ENCODE assay signal across 8 mouse cellular contexts in the genomic region with DNA sequence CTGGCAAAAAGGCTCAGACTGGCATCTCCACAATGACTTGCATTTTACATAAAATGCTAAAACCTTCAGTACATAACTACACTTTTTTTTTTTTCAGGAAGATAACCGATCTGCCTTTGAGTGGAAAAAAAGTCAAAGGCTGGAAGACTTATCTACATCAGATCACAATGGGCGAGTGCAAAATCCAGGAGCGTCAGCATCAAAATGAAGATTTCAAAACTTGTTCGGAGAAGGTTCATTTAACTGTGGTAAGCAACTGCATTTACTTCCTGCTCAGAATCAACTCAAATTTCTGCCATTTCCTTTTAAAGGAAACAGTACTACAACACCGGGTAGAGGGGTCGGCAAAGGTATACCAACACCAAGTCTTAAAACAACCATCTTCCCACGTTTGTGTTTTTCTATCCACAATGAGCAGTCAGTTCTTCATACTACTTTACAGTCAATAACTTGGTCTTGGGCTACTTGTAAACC. TPM values are rescaled to one million over a fixed set of nuclear protein-coding genes. Genes with fewer than 3 reads are reported as not detected.
DNase-seq lines count a peak whose midpoint lies in the region; ATAC-seq lines count a peak whose summit lies in the region.

No protein-coding gene starts in this region.

- no peak for ATAC-seq in liver, embryonic 12.5 days
- no peak for ATAC-seq in granulocyte monocyte progenitor cell, adult 5-6 weeks (replicated peaks; ENCODE audit: poor library complexity, severe bottlenecking)

- 2% methylated on average over 7 of the region's 7 CpGs for WGBS in liver, embryonic 12.5 days (ENCODE audit: insufficient replicate concordance)

- H3K4me1 ChIP-seq in liver, embryonic 12.5 days = peaks cover 50% of the 10 kb centered on the region

- H3K4me3 ChIP-seq in liver, embryonic 12.5 days = peak overlapping the region; percentile 98

- H3K36me3 ChIP-seq in liver, embryonic 12.5 days = peaks cover 32% of the 10 kb centered on the region

- H3K9me3 ChIP-seq in liver, embryonic 12.5 days (replicated peaks) = no peaks in the 10 kb centered on the region

- peak overlapping the region; percentile 79 for H3K4me2 ChIP-seq in liver, embryonic 12.5 days

- peak overlapping the region; percentile 100 for H3K27ac ChIP-seq in liver, embryonic 12.5 days

- DNase-seq in embryo, embryonic 10.5 days (ENCODE audit: low spot score) = peak; percentile 26
- DNase-seq in embryo, embryonic 11 days = no peak
- peak; percentile 47 for DNase-seq in thymus, postnatal 0 days (ENCODE audit: low spot score)
- DNase-seq in thymus, postnatal 4 days = no peak
- DNase-seq in ovary, adult 18-20 months (ENCODE audit: low spot score) = no peak
- DNase-seq in frontal cortex, postnatal 10 days (ENCODE audit: low spot score in 2 of 2) = no peak

- H3K9ac ChIP-seq in liver, embryonic 12.5 days = peak overlapping the region; percentile 99

- no peaks in the 10 kb centered on the region for H3K27me3 ChIP-seq in liver, embryonic 12.5 days (replicated peaks)

RNA-seq across cellular contexts. Expression of a gene that starts 1.8 kb away (rescaled TPM):
- polyA plus RNA-seq in thymus, postnatal 0 days (2015; fragmentation: Nextera tagmentation; extraction: Ambion mirVana) = 80.3 and 100 TPM in 2 replicates
- polyA plus RNA-seq in liver, embryonic 12.5 days (2016; fragmentation: Nextera tagmentation; extraction: Ambion mirVana) = 75.5 and 76.8 TPM in 2 replicates
- 72.0 and 78.9 TPM in 2 replicates for total RNA-seq in granulocyte monocyte progenitor cell, adult 5-6 weeks (2014; fragmentation: Nextera tagmentation)
- total RNA-seq in granulocyte monocyte progenitor cell, adult 5-6 weeks (2017) = 78.5 and 110 TPM in 2 replicates

RNA-seq across cellular contexts. Expression of a gene that starts 11.1 kb away (rescaled TPM):
- 3.0 and 3.1 TPM in 2 replicates for polyA plus RNA-seq in thymus, postnatal 0 days (2015; fragmentation: Nextera tagmentation; extraction: Ambion mirVana)
- 7.6 TPM in 2 replicates for polyA plus RNA-seq in liver, embryonic 12.5 days (2016; fragmentation: Nextera tagmentation; extraction: Ambion mirVana)
- total RNA-seq in granulocyte monocyte progenitor cell, adult 5-6 weeks (2014; fragmentation: Nextera tagmentation) = 10.7 and 13.4 TPM in 2 replicates
- total RNA-seq in granulocyte monocyte progenitor cell, adult 5-6 weeks (2017) = 5.1 and 5.2 TPM in 2 replicates

RNA-seq across cellular contexts. Expression of a gene that starts 11.3 kb away (rescaled TPM):
- polyA plus RNA-seq in thymus, postnatal 0 days (2015; fragmentation: Nextera tagmentation; extraction: Ambion mirVana) = 2.0 and 2.4 TPM in 2 replicates
- 2.6 and 3.2 TPM in 2 replicates for polyA plus RNA-seq in liver, embryonic 12.5 days (2016; fragmentation: Nextera tagmentation; extraction: Ambion mirVana)
- total RNA-seq in granulocyte monocyte progenitor cell, adult 5-6 weeks (2014; fragmentation: Nextera tagmentation) = 5.0 and 5.8 TPM in 2 replicates
- total RNA-seq in granulocyte monocyte progenitor cell, adult 5-6 weeks (2017) = 7.8 and 8.3 TPM in 2 replicates

RNA-seq across cellular contexts. Expression of a gene that starts 40.0 kb away (rescaled TPM):
- polyA plus RNA-seq in thymus, postnatal 0 days (2015; fragmentation: Nextera tagmentation; extraction: Ambion mirVana) = 12.0 and 12.2 TPM in 2 replicates
- polyA plus RNA-seq in liver, embryonic 12.5 days (2016; fragmentation: Nextera tagmentation; extraction: Ambion mirVana) = 213 and 219 TPM in 2 replicates
- 20.6 and 38.4 TPM in 2 replicates for total RNA-seq in granulocyte monocyte progenitor cell, adult 5-6 weeks (2014; fragmentation: Nextera tagmentation)
- 14.9 and 15.9 TPM in 2 replicates for total RNA-seq in granulocyte monocyte progenitor cell, adult 5-6 weeks (2017)

RNA-seq across cellular contexts. Expression of a gene that starts 47.3 kb away (rescaled TPM):
- 68.4 and 74.4 TPM in 2 replicates for polyA plus RNA-seq in thymus, postnatal 0 days (2015; fragmentation: Nextera tagmentation; extraction: Ambion mirVana)
- 60.0 and 62.4 TPM in 2 replicates for polyA plus RNA-seq in liver, embryonic 12.5 days (2016; fragmentation: Nextera tagmentation; extraction: Ambion mirVana)
- 28.3 and 36.0 TPM in 2 replicates for total RNA-seq in granulocyte monocyte progenitor cell, adult 5-6 weeks (2014; fragmentation: Nextera tagmentation)
- total RNA-seq in granulocyte monocyte progenitor cell, adult 5-6 weeks (2017) = 32.6 and 46.7 TPM in 2 replicates

Comparison
In these comparisons a context has a peak if more than half of its experiments do, and no peak if none do; other contexts are left out.
1. DNase-seq: peak in embryo, embryonic 10.5 days (single experiment) and thymus, postnatal 0 days (single experiment); none in embryo, embryonic 11 days (single experiment), thymus, postnatal 4 days (single experiment), ovary, adult 18-20 months (single experiment) and frontal cortex, postnatal 10 days (0 of 2).